Mouse (Mus musculus): ENCODE measurements around the gene Fam69a.

The Fam69a gene

GRCm38 (mm10) chr5:107924564-107924963 lies 62.3 kb downstream of the Fam69a start:
- in situ Hi-C loops (cut with MboI; ENCODE audit: low pct_unique_long_range_greater_than_20kb in 1 of 2, low sequenced_read_pairs in 2 of 2, unreplicated experiment in 1 of 2), result loop anchor here (10.0 to 25.0 kb wide), 2 partner anchors 80 to 213 kb away; partner anchors contain the start of genes Ccdc18 (in 1 of the 2) and Tmed5 (in 1 of the 2)

- in situ Hi-C loops (cut with MboI; ENCODE audit: low pct_unique_long_range_greater_than_20kb in 1 of 2, low sequenced_read_pairs in 2 of 2, unreplicated experiment in 1 of 2), result loop anchor here (10.0 to 25.0 kb wide), 2 partner anchors 82 to 214 kb away; partner anchors contain the start of genes Ccdc18 (in 1 of the 2) and Tmed5 (in 1 of the 2)
These were observed 64.0 kb downstream of the Fam69a start for GRCm38 (mm10) chr5:107922836-107923235.

- in situ Hi-C loops (cut with MboI; ENCODE audit: low pct_unique_long_range_greater_than_20kb in 1 of 2, low sequenced_read_pairs in 2 of 2, unreplicated experiment in 1 of 2), result loop anchor here (10.0 to 25.0 kb wide), 2 partner anchors 83 to 216 kb away; partner anchors contain the start of genes Ccdc18 (in 1 of the 2) and Tmed5 (in 1 of the 2)
These were observed 65.3 kb downstream of the Fam69a start for GRCm38 (mm10) chr5:107921400-107922252.

GRCm38 (mm10) chr5:107915280-107915679 lies 71.6 kb downstream of the Fam69a start:
- in situ Hi-C loops (cut with MboI; ENCODE audit: low pct_unique_long_range_greater_than_20kb in 1 of 2, low sequenced_read_pairs in 2 of 2, unreplicated experiment in 1 of 2), result loop anchor here (5.0 to 25.0 kb wide), 3 partner anchors 92 to 240 kb away; partner anchors contain the start of genes Ccdc18 (in 1 of the 2) and Tmed5 (in 1 of the 2)

- in situ Hi-C loops (cut with MboI; ENCODE audit: low pct_unique_long_range_greater_than_20kb in 1 of 2, low sequenced_read_pairs in 2 of 2, unreplicated experiment in 1 of 2), result loop anchor here (10.0 to 25.0 kb wide), 2 partner anchors 226 to 244 kb away; partner anchors contain the start of genes Ccdc18 (in 1 of the 2) and Tmed5 (in 1 of the 2)
These were observed 75.9 kb downstream of the Fam69a start for GRCm38 (mm10) chr5:107911012-107911411.

GRCm38 (mm10) chr5:107910084-107910616 lies 76.7 kb downstream of the Fam69a start:
- in situ Hi-C loops (cut with MboI; ENCODE audit: low pct_unique_long_range_greater_than_20kb in 1 of 2, low sequenced_read_pairs in 2 of 2, unreplicated experiment in 1 of 2), result loop anchor here (10.0 to 25.0 kb wide), 2 partner anchors 227 to 245 kb away; partner anchors contain the start of genes Ccdc18 (in 1 of the 2) and Tmed5 (in 1 of the 2)

- in situ Hi-C loops (cut with MboI; ENCODE audit: low pct_unique_long_range_greater_than_20kb in 1 of 2, low sequenced_read_pairs in 2 of 2, unreplicated experiment in 1 of 2), result loop anchor here (10.0 to 25.0 kb wide), 2 partner anchors 228 to 245 kb away; partner anchors contain the start of genes Ccdc18 (in 1 of the 2) and Tmed5 (in 1 of the 2)
These were observed 77.2 kb downstream of the Fam69a start for GRCm38 (mm10) chr5:107909668-107910067.

- in situ Hi-C loops (cut with MboI; ENCODE audit: low pct_unique_long_range_greater_than_20kb in 1 of 2, low sequenced_read_pairs in 2 of 2, unreplicated experiment in 1 of 2), result loop anchor here in 1 of 2 experiments (25.0 kb wide), 1 partner anchor 229 kb away; the partner anchor contains the start of genes Ccdc18 and Tmed5
These were observed 78.3 kb downstream of the Fam69a start for GRCm38 (mm10) chr5:107908514-107909110.

GRCm38 (mm10) chr5:107904325-107904724 lies 82.6 kb downstream of the Fam69a start:
- in situ Hi-C loops (cut with MboI; ENCODE audit: low pct_unique_long_range_greater_than_20kb in 1 of 2, low sequenced_read_pairs in 2 of 2, unreplicated experiment in 1 of 2), result loop anchor here in 1 of 2 experiments (25.0 kb wide), 1 partner anchor 233 kb away; the partner anchor contains the start of genes Ccdc18 and Tmed5

- in situ Hi-C loops (cut with MboI; ENCODE audit: low pct_unique_long_range_greater_than_20kb in 1 of 2, low sequenced_read_pairs in 2 of 2, unreplicated experiment in 1 of 2), result loop anchor here in 1 of 2 experiments (25.0 kb wide), 1 partner anchor 236 kb away; the partner anchor contains the start of genes Ccdc18 and Tmed5
These were observed 85.8 kb downstream of the Fam69a start for GRCm38 (mm10) chr5:107901014-107901615.

- in situ Hi-C loops (cut with MboI; ENCODE audit: low pct_unique_long_range_greater_than_20kb in 1 of 2, low sequenced_read_pairs in 2 of 2, unreplicated experiment in 1 of 2), result loop anchor here in 1 of 2 experiments (25.0 kb wide), 1 partner anchor 237 kb away; the partner anchor contains the start of genes Ccdc18 and Tmed5
These were observed 86.5 kb downstream of the Fam69a start, which contains the start of gene Rpl5 for GRCm38 (mm10) chr5:107900206-107901013. Gene Rpl5, plus strand, starts transcription at chr5:107900502.

- in situ Hi-C loops (cut with MboI; ENCODE audit: low pct_unique_long_range_greater_than_20kb in 1 of 2, low sequenced_read_pairs in 2 of 2, unreplicated experiment in 1 of 2), result loop anchor here in 1 of 2 experiments (25.0 kb wide), 1 partner anchor 284 kb away; no protein-coding TSS in a partner anchor
These were observed 90.6 kb downstream of the Fam69a start for GRCm38 (mm10) chr5:107896265-107896664.

- in situ Hi-C loops (cut with MboI; ENCODE audit: low pct_unique_long_range_greater_than_20kb in 1 of 2, low sequenced_read_pairs in 2 of 2, unreplicated experiment in 1 of 2), result loop anchor here in 1 of 2 experiments (25.0 kb wide), 1 partner anchor 282 kb away; no protein-coding TSS in a partner anchor
These were observed 92.2 kb downstream of the Fam69a start for GRCm38 (mm10) chr5:107894676-107895075.

- in situ Hi-C loops (cut with MboI; ENCODE audit: low pct_unique_long_range_greater_than_20kb in 1 of 2, low sequenced_read_pairs in 2 of 2, unreplicated experiment in 1 of 2), result loop anchor here in 1 of 2 experiments (25.0 kb wide), 1 partner anchor 279 kb away; no protein-coding TSS in a partner anchor
These were observed 95.4 kb downstream of the Fam69a start for GRCm38 (mm10) chr5:107891515-107891914.

- in situ Hi-C loops (cut with MboI; ENCODE audit: low pct_unique_long_range_greater_than_20kb in 1 of 2, low sequenced_read_pairs in 2 of 2, unreplicated experiment in 1 of 2), result loop anchor here in 1 of 2 experiments (25.0 kb wide), 1 partner anchor 278 kb away; no protein-coding TSS in a partner anchor
These were observed 96.6 kb downstream of the Fam69a start for GRCm38 (mm10) chr5:107889994-107890888.

- in situ Hi-C loops (cut with MboI; ENCODE audit: low pct_unique_long_range_greater_than_20kb in 1 of 2, low sequenced_read_pairs in 2 of 2, unreplicated experiment in 1 of 2), result loop anchor here in 1 of 2 experiments (25.0 kb wide), 1 partner anchor 268 kb away; no protein-coding TSS in a partner anchor
These were observed 106.2 kb downstream of the Fam69a start for GRCm38 (mm10) chr5:107880710-107881109.
